Mouse (Mus musculus) stomach, postnatal 0 days (tissue): Measurements from ENCODE around the gene Cilp.
"Not testable (repeated sequence)": the region's sequence is repeated elsewhere in the genome, so short reads cannot be mapped to it uniquely, and the experiment has no call there.

ENCODE experiments used
- CTCF ChIP-seq: IDR thresholded peaks from 2 replicates; pipeline ENCODE4 v1.5.1; 2016; ENCODE audit warnings: antibody characterized with exemption, low read depth, mild to moderate bottlenecking, moderate library complexity
- EP300 ChIP-seq: optimal IDR thresholded peaks from 2 replicates; pipeline ENCODE3; 2016; ENCODE audit warnings: antibody characterized with exemption

DNA sequence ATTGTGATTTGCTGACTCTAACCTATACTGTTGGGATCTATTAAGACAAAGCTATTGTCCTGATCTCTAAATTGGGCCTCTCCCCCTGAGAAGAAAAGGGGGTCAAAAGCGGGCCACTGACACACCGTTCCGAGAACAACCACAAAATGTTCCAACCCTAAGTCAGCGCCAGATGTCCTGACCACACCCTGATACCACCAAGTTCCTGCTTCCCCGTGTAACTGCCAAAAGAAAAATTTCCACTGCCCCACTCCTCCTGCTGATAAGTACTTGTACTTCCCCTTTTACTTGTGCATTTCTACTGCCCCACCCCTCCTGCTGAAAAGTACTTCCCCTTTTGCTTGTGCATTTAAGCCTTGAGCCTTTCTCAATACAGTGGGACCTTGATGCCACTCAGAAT lies 23.3 kb downstream of the Cilp start:
- not testable (repeated sequence) for TF ChIP-seq CTCF, EP300
